Mouse (Mus musculus) Muller cell, postnatal 12 days (primary cell): ENCODE data around the gene Ssh2.

Experiments
- DNase-seq: peaks from one replicate; pipeline ENCODE4 v3.0.0-alpha.2; 2015; ENCODE audit errors: inconsistent ontology term

Ssh2 gene

DNA sequence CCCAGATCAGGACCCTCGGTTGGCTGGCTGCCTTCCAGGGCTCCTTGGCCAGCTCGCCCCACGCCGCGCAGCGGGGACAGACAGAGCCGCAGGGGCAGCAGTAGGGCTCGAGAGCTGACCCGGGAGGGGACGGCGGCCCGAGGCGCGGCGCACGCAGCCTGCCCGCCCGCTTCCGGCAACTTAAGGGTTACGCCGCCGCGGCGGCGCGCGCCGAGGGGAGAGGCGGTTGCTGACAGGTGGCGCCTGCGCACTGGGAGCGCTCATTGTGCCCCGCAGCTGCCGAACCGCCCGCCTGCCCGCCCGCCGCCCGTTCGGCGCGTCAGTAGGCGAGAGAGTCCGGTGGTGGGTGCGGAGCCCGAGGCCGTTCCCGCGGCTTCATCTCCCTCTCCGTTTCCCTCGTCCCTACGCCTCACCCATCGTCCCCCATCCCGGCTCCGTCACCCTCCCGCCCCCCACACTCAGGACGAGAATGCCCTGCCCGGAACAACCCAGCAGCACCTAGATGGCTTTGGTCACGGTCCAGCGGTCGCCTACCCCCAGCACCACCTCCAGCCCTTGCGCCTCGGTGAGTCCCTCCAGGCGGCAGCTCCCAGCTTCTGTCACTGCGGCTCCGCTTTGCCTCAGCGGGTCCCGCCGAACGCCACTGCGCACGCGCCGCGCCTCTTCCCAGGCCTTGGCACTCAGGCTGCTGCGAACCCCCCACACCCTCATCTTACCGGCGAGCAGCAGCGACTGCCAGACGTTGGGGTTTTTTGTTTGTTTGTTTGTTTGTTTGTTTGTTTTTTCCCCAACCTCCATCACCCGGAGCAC lies at the start of gene Ssh2:
Ssh2 (plus strand) TSS at position 337 of the 810 bp plus-strand sequence.
- peak; percentile 92 for DNase-seq

DNA sequence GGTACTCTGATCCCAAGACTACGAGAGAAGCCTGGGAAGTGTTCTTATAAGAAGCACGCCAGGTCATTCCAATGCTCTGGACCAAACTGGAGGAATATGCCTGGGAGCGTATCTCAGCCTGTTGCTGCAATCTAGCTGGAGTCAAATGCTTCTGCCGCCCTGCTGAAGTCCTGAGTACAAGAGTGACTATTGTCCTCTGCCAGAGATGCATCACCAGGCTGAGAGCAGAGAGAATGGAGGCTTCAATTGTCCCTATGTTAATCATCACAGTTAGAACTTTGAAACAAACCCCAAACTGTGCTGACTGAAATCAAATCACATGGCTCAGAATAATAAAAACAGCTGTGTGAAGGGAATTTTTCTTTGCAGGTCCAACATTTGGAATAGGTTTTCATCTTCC lies 42.4 kb upstream of the Ssh2 start:
- peak; percentile 53 for DNase-seq

DNA sequence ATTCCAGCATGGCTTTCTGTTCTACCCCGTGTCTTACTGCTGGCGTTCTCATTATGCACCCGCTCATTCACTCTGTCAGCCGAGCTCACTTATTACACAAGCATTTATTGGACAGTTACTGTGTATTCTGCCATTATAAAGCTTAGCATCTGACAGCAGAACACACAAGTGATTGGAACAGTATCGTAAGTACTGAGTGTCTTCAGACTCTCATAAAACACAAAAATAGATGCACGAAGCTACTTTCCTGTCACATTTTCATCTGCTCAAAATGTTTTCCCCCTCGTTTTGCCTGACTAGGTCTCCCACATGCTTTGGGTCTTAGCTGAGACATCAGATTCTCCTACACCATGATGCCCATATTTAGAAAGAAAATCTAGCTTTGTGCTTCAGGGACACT lies 41.6 kb upstream of the Ssh2 start:
- DNase-seq: no peak

DNA sequence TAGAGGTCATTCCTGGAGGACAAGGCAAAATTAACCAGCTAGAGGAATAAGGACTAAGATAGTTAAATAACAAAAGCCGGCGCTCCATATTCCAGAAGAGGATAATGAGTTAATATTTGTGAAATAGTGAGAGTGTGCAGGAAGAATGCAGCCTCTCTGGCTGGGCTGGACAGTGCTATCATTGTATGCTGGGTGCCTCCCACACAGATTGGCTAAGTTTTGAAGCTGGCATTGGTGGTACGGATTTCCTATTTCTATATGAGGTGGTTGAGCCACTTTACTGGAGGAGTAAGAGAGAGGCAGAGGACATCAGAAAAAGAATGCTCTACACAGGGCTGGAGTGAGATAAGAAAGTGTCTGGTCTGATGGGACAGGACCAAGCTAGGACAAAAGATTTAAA lies 36.3 kb upstream of the Ssh2 start:
- peak; percentile 24 for DNase-seq

DNA sequence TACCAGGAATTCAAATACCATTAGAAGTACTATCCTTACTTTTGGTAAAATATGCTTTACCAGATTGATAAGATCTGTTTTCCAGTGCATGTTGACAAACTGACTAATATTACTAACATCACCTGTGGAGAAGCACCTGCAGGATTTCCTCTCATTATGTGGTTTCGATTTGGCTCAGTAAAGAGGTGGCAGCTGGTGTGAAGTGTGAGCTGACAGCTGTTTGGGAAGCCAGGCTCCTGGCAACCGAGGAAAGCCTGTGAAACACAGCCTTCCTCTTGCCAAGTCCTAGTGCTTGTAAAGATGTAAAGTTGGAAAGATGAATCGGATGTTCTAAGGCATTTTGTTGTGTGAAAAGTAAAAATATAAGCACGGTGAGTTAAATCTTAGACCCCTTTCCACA lies 35.2 kb upstream of the Ssh2 start:
- no peak for DNase-seq

DNA sequence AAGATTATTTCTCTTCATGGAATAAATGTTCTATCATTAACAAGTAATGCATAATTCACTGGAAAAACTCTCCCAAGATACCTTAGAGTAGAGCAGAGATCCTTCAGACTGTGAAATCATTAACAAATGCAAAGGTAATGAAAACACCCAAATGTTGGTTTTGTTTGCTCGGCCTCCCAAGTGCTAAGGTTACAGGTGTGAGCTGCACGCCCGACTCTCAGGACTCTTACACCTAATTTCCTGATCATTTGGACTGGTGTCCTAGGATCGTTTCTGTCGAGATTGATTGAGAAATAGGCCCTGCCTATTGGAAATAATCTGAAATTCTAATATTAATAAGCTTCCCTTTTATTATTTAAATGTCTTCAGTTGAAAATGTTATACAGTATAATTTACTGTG lies 34.6 kb upstream of the Ssh2 start:
- no peak for DNase-seq

DNA sequence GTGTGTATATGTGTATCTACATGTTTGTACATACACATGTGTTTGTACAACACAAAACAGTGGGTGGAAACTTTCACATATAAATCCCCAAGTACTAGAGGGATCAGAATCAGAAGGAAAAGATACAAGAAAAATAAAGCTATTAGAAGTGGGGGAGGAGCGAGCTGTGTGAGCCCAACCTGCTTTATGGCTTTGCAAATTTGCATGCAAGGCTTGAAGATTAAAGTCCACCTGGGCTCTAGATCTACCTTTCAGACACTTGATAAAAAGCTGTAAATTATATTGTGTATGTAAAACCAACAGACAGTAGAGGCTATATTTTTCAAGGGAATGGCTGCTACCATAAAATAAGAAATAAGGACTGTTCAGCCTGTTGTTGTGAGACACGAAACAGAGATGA lies 34.0 kb upstream of the Ssh2 start:
- DNase-seq: no peak

DNA sequence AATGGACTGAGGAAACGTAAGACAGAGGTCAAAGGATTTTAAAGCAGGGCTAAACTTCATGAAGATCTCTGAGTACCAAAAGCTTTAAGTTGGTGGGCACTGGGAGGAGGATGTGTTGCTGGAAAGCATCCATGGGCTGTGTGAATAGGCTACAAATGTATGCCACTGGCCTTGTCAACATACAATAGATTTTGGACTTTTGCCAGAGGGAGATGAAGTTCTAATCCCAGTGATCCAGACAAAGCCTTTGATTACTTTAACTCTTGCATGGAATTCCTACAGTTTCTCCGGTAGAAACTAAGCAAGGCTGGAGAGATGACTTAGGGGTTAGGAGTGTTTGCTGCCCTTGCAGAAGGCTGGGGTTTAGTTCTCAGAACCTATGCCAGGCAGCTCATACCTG lies 33.5 kb upstream of the Ssh2 start:
- DNase-seq: no peak

DNA sequence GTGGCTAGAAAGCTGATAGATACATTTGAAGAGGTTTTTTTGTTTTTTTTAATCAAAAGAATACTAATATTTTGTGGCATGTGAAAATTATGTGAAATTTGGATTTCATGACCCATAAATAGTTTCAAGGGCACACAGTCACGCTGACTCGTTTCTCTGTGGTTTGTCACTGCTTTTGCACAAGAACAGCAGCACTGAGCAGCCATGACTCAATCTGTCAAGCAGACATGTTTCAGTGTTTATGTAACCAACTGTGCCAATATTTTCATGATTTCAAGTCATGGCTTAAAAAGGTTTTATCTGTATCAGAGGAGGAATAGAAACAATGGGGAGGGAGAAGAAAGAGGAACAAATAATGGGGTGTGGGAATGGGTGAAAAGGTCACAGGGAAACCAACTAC lies 31.2 kb upstream of the Ssh2 start:
- DNase-seq: peak; percentile 47

DNA sequence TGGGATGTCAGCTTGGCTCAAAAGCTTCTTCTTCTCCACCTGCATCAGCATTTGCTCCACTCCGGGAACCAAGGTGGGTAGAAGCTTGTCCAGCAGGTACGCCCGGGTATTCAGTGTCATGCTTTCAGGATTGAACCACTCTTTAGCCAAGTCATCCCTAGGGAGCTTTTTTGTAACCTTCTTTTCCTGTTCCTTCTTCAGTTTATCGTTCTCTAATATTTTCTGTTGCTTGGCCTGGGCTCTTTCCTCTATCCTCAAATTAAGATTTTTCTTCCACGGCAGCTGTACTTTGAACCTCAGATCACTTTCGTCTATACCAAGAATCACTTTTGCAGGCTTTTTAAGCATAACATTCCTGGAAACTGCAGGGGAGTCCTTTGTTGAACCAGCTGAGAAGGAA lies 27.2 kb upstream of the Ssh2 start, which contains the start of gene Efcab5:
Efcab5 (minus strand) TSS at position 101 of the 400 bp plus-strand sequence.
- DNase-seq: no peak

DNA sequence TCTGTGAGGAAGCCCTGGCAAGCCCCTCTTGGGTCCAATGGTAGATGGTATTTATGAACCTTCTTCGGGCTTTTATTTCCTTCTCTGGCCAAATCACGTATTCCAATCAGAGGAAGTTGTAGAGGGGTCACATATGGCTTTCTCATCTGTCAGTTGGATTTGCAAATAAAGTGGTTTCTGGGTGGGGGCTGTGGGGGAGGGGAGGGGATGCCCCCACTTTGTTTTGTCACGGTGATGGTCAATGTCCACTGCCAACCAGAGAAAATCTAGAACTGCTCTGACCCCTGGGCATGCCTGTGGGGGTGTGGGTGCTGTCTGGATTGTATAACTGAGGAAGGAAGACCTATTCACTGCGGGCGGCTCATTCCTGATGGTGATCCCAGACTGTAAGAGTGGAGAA lies 22.7 kb upstream of the Ssh2 start:
- no peak for DNase-seq

DNA sequence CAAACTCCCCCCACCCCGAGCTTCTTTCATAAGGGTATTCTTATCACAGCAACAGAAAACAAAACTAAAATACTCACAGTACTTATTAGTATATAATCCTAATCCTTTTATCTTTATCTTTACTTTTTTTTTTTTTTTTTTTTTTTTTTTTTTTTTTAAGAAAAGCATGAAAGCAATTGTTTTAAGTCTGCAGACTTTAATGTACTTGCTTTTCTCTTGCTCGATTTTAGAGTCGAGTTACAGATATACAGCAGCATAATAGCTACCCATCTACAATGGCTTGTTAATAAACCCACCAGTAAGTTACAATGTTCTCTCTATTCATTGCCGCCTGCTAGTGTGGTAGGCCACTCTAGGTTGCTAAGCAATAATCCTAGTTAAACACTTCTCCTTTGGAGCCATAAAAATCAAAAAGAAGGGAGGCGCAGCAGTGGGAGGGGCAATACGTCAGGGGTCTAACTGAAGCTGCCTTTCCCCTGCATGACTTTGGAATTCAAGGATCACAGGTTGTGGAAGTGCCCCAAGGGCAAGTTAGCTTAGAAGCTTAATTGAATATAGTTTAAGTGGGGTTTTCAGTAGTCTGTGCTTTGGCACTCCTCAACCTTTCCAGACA lies 22.0 kb upstream of the Ssh2 start:
- DNase-seq: no peak

DNA sequence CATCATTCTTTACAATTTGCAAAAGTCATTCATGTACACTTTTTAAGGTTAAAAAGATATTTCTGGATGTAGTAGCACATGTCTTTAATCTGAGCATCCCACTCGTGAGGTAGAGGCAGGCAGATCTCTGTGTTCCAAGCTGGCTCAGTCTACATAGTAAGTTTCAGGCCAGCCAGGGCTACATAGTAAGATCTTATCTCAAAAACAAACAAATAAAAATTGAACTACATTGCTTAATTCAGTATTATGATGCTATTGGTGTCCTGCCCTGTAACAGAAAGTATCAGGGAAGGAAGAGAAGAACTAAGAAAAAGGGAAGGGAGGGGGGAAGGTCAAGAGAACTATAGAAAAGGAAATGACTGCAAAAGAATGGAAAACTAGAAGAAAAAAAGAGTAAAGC lies 21.3 kb upstream of the Ssh2 start:
- no peak for DNase-seq

DNA sequence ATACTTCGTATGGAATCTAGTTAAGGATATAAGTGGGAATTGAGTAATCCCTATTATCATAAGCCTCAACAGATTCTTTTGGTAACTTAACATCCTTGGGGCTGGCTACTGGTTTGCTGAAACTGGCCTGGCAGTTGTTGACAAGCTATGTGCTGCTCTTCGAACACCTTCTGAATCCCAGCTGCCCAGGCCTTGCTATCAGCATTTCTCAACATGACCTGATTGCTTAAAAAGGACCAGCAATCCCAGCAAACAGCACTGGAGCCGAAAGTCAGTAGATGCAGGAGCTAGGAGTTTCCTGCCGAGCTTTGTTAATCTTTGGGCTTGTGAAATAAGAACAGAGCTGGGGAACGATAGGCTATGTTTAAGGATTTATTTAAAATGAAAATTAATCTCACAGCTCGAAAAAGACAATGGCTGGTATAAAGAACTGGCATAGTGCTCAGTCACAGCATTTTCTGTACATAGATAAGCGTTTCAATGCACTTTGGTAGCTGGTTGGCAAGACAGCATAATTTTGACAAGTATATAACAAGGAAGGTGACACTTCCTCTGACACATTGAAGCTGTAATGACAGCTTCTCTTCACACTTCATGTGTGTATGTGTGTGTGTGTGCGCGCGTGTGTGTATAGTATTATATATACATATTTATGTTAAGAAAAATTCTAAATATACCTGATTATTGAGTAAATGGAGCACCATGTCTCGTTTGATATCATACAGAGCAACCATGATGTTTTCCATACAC lies 20.6 kb upstream of the Ssh2 start:
- DNase-seq: no peak

DNA sequence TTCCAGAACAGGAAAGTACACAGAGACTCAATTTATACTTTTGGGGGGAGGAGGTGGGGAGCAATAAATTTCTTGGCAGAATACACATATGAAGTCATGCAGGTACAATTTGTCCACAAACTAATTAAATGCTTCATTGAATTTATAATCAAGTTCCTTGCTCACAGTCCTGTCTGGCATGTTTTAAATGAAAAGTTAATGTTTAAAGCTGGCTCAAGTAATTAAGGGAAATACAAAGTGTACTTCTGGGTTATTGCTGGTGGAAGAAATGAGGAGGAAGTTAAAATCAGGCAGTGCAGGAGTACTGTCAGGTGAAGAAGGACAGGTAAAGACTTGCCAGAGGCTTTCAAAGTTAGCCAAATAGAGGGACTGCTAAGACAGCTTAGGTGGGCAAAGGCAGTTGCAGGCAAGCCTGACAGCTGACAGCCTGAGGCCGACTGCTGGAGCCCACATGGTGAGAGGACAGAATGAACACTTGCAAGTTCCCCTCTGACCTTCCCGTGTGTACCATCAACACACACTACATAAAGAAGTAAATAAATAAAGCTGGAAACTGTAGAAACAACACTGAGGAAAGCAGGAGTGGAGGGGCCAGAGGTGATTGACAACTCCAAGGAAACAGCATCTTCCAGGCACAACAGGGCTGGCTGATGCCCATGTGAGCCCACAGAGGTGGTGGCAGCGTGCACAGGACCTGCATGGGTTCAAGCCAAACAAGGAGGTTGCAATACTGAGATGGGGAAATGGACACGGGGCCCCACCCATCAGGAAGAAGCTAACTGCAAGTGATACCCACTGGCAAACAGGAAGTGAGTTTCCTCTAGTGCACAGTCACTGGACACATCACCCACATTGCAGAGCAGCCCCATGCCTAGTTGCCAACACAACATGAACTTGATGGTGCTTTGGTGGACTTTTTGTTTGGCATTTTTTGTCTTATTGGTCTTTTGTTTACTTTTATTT lies 19.6 kb upstream of the Ssh2 start:
- no peak for DNase-seq

DNA sequence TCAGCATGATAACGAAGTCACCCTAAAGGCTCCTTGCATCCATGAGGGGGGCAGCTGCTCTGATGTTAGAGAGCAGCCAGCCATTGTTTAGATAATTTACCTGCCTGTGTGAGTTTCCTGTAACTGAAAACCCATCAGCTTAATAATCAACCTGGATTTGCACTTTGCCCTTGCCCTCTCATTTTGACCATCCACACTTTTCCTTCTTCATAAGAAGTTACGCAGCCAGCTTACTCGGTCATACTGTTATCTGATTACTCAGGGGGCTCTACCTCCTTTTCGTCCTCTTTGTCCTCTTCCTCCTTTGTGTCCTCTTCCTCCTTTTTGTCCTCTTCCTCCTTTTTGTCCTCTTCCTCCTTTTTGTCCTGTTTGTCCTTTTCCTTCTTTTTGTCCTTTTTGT lies 16.5 kb upstream of the Ssh2 start:
- DNase-seq: no peak

DNA sequence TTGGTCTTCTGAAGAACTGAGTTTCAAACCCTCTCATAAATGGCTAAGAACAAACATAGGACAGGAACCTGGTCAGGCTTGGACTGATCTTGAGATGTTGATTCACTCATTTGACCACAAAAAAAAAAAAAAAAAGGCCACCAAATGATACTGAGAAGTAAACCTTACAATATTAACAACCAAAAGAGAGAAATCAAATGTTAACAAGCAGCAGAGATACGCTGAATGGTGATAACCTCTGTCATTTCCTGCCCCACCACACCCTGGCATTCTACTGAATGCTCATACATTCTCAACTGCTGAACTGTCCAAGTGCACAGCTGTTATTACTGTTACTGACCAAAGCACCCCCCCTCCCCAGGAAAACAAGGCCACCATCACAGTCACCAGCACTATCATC lies 15.4 kb upstream of the Ssh2 start:
- DNase-seq: no peak

DNA sequence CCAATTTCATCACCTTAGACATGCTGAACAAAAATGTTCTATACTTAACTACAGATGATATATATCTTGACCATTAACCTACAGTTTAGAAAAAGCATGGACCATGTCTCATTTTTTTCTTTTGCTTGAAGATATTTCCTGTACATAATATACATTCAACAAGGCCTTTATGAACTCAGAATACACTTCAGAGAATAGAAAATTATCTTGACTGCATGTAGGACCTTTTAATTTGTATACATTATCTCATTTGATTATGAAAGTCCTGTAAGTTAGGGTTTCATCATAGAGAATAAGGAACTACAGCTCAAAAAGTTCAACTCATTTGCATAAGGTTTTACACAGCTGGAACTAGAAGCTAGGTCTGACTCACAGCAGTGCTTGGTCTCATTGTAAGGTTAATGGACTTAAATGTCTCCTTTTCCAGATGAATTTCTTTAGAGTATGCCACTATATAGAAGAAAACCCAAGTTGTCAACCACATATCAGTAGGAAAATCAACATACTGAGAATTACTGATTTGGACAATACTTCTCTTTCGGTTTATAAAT lies 1.9 kb upstream of the Ssh2 start:
- no peak for DNase-seq

DNA sequence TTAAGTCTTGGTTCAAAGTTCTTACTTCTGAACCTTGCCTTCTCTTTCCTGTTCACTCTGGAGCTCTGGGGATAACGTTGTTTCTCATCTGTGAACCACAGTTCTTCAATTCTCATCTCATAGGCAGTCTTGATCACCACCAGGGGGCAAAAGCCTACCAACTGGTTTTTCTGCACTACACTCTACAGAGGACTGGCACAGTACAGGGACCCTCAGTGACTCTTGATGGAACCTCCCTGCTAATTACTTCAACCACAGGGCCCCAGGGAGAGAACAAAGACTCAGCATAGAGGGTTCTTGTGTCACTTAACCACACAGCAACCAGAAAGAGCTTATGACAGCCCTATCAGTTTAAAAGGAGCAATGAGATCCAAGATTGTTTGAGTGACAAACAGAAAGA lies 1.3 kb upstream of the Ssh2 start:
- DNase-seq: peak; percentile 80

DNA sequence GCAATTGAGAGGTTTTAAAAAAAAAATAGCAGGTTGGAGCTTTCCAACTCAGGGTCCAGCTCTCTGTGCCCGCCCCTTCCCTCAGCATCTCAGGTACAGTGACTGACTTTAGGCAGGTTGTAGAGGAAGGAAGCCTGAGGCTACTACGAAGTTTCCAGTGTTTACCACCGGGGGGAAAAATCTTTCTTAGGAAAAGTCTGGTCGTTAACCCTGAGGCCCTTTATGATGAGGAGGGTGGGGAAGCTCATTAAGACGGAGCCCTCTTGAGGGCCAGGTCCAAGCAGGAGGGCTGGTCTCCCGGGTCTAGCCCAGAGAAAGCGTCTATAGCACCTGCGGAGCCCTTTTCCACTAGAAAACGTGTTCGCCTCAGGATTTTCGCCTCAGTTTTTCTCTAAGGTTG lies 604 bp upstream of the Ssh2 start:
- no peak for DNase-seq

DNA sequence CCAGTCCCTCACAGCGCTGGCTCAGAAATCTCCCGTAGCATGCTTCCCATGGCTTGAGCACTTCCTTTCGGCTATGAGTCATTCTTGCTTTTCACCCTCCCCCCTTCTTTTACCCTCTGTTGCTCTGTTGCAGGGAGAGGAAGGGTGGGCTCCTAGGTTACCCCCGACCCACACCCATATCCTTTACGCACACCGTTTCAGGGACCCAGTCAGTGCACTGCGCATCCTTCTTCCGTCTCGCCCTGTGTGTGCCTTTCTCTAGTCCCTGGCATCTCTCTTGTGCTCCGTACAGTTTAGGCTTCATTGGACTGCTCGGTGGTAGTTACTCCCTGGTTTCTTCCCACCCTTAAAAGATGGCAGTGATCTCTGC lies 659 bp downstream of the Ssh2 start:
- DNase-seq: no peak
